Mouse (Mus musculus) retina, postnatal 1 day (tissue): ENCODE measurements at regions not wholly inside any gene's neighbourhood (a gene's known extent, or its start where the extent isn't known, plus 50 kb on each side); places are given as distances from the start of the nearest gene placed in this dataset.
"Not testable (repeated sequence)": the region's sequence is repeated elsewhere in the genome, so short reads cannot be mapped to it uniquely, and the experiment has no call there.

Source experiments
- DNase-seq: peaks from one replicate; pipeline ENCODE4 v3.0.0-alpha.2; 2012

GRCm38 (mm10) chr16:12516834-12517685 lies 533.1 kb downstream of the Shisa9 start:
- no peak for DNase-seq

GRCm38 (mm10) chr16:12518264-12518663 lies 534.4 kb downstream of the Shisa9 start:
- no peak for DNase-seq

GRCm38 (mm10) chr16:12521711-12522476 lies 538.0 kb downstream of the Shisa9 start:
- no peak for DNase-seq

GRCm38 (mm10) chr16:12548462-12548861 lies 561.0 kb upstream of the Ercc4 start:
- DNase-seq, result no peak

- peak; percentile 6 for DNase-seq
Measured at GRCm38 (mm10) chr16:12588889-12589288, 520.6 kb upstream of the Ercc4 start.

- DNase-seq, result peak; percentile 27
Measured at GRCm38 (mm10) chr16:12608259-12608658, 501.2 kb upstream of the Ercc4 start.

- DNase-seq, result no peak
Measured at GRCm38 (mm10) chr16:12611106-12611505, 498.4 kb upstream of the Ercc4 start.

- DNase-seq, result peak; percentile 40
Measured at GRCm38 (mm10) chr16:12617781-12618180, 491.7 kb upstream of the Ercc4 start.

- DNase-seq, result no peak
Measured at GRCm38 (mm10) chr16:12632533-12632932, 477.0 kb upstream of the Ercc4 start.

- DNase-seq, result no peak
Measured at GRCm38 (mm10) chr16:12638971-12639640, 470.4 kb upstream of the Ercc4 start.

- no peak for DNase-seq
Measured at GRCm38 (mm10) chr16:12643053-12643452, 466.4 kb upstream of the Ercc4 start.

GRCm38 (mm10) chr16:12644621-12645020 lies 464.9 kb upstream of the Ercc4 start:
- peak; percentile 39 for DNase-seq

- DNase-seq, result no peak
Measured at GRCm38 (mm10) chr16:12652180-12652579, 457.3 kb upstream of the Ercc4 start.

GRCm38 (mm10) chr16:12673656-12674055 lies 435.8 kb upstream of the Ercc4 start:
- DNase-seq, result not testable (repeated sequence)

GRCm38 (mm10) chr16:12681474-12681873 lies 428.0 kb upstream of the Ercc4 start:
- no peak for DNase-seq

GRCm38 (mm10) chr16:12685816-12686215 lies 423.7 kb upstream of the Ercc4 start:
- DNase-seq, result no peak

GRCm38 (mm10) chr16:12691776-12692175 lies 417.7 kb upstream of the Ercc4 start:
- no peak for DNase-seq

- peak; percentile 22 for DNase-seq
Measured at GRCm38 (mm10) chr16:12692739-12693292, 416.7 kb upstream of the Ercc4 start.

GRCm38 (mm10) chr16:12693346-12693745 lies 416.1 kb upstream of the Ercc4 start:
- no peak for DNase-seq

GRCm38 (mm10) chr16:12694646-12695045 lies 414.8 kb upstream of the Ercc4 start:
- no peak for DNase-seq

- no peak for DNase-seq
Measured at GRCm38 (mm10) chr16:12696939-12697621, 412.4 kb upstream of the Ercc4 start.

- DNase-seq, result no peak
Measured at GRCm38 (mm10) chr16:12699557-12699956, 409.9 kb upstream of the Ercc4 start.
